Mouse (Mus musculus): Measurements from ENCODE around the gene Espnl. TPM values are rescaled to one million over a fixed set of nuclear protein-coding genes. Genes with fewer than 3 reads are reported as not detected.
A peak's percentile ranks its signal among the peaks of the same experiment; 100 is the strongest.

The Espnl gene
- polyA plus RNA-seq, 1 experiment from 2014 or later: 0.16 TPM

DNA sequence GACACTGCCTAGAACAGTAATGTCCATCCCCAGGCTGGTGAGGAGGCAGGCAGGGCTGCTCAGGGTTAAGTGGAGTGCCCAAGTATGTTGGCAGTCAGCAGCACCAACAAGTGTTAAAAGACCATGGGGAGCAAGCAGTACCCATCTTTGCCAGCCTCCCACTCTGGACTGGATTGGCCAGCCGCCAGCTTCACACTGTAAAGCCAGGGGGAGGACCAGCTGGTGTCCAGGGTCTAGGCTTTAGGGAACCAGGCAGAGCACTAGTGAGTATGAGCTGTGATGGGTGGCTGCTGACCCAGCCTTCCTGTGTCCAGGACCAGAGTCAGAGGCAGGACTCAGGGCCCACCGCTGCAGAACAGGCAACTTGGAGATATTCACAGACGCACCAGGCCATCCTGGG lies 22.1 kb downstream of the Espnl start:
- no peak for DNase-seq (ENCODE audit: low spot score)
- Histone ChIP-seq H3K27me3 (ENCODE audit: insufficient read depth, poor library complexity, severe bottlenecking) (peaks cover 82% of the 10 kb centered on the region), H3K4me3 (no peak overlapping the region; the same call in 1 of the 2 replicates), H3K27ac (no peak overlapping the region), H3K9me3 (no peaks in the 10 kb centered on the region), H3K36me3 (no peaks in the 10 kb centered on the region), H3K4me1 (peaks cover 21% of the 10 kb centered on the region)
- WGBS: 74% methylated on average over 3 of the region's 3 CpGs

DNA sequence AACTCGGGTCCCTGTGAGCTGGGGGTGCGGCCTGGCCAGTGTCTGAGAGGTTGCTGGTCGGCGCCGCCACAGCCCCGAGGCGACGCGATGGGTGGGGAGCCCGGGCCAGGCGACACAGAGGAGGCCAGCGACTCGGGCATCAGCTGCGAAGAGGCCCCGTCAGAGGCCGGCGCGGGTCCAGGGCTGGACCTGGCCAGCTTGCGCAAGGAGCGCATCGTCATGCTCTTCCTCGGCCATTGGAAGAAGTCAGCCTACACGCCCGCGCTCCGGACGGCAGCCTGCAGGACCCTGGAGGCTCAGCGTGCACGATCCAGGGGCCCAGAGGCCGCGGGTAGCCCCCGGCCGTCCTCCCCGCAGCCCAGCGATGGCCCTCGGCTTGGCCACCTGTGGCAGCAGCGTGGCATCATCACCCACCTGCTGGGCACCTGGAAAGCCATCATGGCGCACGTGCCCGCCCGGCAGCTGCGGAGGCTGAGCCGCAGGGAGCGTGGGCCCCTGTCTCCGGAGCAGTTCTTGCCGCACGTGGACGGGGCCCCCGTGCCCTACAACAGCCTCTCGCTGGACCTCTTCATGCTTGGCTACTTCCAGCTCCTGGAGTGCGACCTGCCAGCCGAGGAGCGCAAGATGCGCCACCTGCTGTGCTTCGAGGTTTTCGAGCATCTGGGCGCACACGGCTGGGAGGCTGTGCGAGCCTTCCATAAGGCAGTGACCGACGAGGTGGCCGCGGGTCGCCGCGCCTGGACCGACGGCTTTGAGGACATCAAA lies 23.2 kb downstream of the Espnl start:
- peak overlapping the region; percentile 67 for H3K27ac ChIP-seq
- H3K27me3 ChIP-seq (ENCODE audit: insufficient read depth, poor library complexity, severe bottlenecking): peaks cover 71% of the 10 kb centered on the region
- peak overlapping the region; percentile 56 for H3K4me3 ChIP-seq
- WGBS: 4% methylated on average over 68 of the region's 68 CpGs
- H3K36me3 ChIP-seq: no peaks in the 10 kb centered on the region
- no peaks in the 10 kb centered on the region for H3K9me3 ChIP-seq
- H3K4me1 ChIP-seq: peaks cover 24% of the 10 kb centered on the region
- no peak for DNase-seq (ENCODE audit: low spot score)

DNA sequence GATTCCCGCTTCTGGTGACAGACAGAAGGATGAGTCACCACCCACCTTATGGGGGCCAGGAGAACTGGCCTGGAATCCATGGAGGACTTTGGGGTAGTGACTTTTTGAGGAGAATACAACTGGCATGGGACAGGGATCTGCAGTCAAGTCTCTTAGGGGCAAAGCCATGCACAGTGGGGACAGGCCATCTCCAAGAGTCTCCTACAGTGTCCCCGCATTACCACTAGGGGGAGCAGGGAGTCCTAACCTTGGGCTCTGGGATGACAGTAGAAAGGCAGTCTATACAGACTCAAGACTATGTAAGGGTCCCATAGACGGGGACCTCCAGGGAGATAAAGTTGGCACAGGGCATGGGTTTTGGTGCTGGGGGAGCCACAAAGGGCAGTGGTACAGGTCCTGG lies 25.0 kb downstream of the Espnl start:
- DNase-seq (ENCODE audit: low spot score): peak; percentile 84
- H3K9me3 ChIP-seq: no peaks in the 10 kb centered on the region
- peaks cover 41% of the 10 kb centered on the region for H3K4me1 ChIP-seq
- H3K36me3 ChIP-seq: no peaks in the 10 kb centered on the region
- no peak overlapping the region for H3K4me3 ChIP-seq
- H3K27ac ChIP-seq: no peak overlapping the region
- WGBS: 34% methylated on average over 3 of the region's 3 CpGs
- peaks cover 55% of the 10 kb centered on the region for H3K27me3 ChIP-seq (ENCODE audit: insufficient read depth, poor library complexity, severe bottlenecking)

DNA sequence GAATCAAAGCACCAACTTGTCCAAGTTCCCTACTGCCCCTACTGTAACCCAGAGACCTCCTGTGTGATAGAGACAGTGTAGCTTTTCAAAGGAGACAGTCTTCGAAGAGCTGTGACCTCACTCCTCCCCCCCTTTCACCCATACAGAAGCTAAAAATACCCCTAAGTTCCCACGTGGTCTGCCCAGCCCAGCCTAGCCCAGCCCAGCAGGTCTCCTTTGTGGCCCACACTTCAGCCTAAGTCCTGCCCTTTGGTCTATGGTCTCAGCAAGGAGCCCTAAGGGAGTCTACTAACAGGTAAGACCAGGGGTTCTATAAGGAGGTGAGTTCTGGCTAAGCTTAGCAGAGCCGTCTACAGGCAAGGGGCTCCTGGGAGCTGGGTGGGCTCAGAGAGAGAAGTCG lies 29.0 kb downstream of the Espnl start, which contains the start of gene Klhl30:
Gene Klhl30 (plus strand): TSS at position 176 of the 400 bp plus-strand sequence.
- no peak for DNase-seq (ENCODE audit: low spot score)
- WGBS: 25% methylated on average over 4 of the region's 4 CpGs

DNA sequence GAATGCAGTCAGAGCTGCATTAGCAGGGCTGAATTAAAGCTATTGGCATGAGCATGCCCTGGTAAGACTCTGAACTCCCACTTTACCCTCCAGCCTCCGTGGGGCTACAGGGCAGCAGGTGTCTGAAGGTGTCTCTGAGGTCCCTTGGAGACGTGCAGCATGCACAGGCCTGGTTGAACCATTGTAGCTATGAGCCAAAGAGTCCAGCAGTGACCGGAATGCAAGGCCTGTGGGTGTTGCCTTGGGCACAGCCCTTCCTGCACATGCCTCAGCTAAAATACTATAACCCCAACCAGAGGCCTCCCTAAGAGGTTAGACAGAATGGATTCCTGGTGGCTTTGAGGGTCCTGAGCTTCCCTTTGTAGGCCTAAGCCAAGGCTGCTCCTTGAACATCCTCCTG lies 29.4 kb downstream of the Espnl start:
- DNase-seq (ENCODE audit: low spot score): no peak
- Histone ChIP-seq H3K4me1 (peaks cover 51% of the 10 kb centered on the region), H3K4me3 (peak overlapping the region; percentile 55), H3K9me3 (no peaks in the 10 kb centered on the region), H3K36me3 (peaks cover 30% of the 10 kb centered on the region), H3K27ac (peak overlapping the region; percentile 91), H3K27me3 (ENCODE audit: insufficient read depth, poor library complexity, severe bottlenecking) (peaks cover 11% of the 10 kb centered on the region)
- 52% methylated on average over 3 of the region's 3 CpGs for WGBS

More for the DNA sequence above, 29.0 kb downstream of the Espnl start, which contains the start of gene Klhl30:
- H3K4me3 ChIP-seq: peak within 1 kb of the TSS; percentile 55
- no peaks in the 10 kb centered on the region for H3K9me3 ChIP-seq
- peak within 1 kb of the TSS; percentile 91 for H3K27ac ChIP-seq
- H3K4me1 ChIP-seq: peaks cover 51% of the 10 kb centered on the region
- peaks cover 26% of the 10 kb centered on the region for H3K36me3 ChIP-seq
- peaks cover 16% of the 10 kb centered on the region for H3K27me3 ChIP-seq (ENCODE audit: insufficient read depth, poor library complexity, severe bottlenecking)

DNA sequence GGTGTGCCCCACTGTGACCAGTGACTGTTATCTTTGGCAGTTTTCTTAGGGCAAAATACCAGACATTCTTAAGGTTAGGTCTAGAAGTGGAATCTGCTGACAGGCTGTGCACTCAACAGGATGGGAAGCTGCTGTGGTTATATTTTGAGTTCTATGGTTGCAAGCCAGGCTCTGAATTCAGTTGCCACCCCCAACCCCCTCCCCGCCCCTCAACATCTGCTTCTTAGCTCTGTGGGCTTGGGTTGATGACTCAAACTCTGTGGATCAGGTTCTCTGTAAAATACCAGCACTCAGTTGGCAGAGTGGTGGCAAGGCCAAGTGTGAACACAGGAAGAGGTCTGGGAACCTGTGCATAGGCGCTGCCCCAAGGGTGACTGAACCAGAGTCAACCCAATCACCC lies 30.4 kb downstream of the Espnl start:
- DNase-seq (ENCODE audit: low spot score): no peak
- peaks cover 51% of the 10 kb centered on the region for H3K4me1 ChIP-seq
- 73% methylated on average over 2 of the region's 2 CpGs for WGBS
- H3K9me3 ChIP-seq: no peaks in the 10 kb centered on the region
- peaks cover 40% of the 10 kb centered on the region for H3K36me3 ChIP-seq
- 0 out of 2 replicates have a peak overlapping the region, but pooled peaks have one; percentile 16 for H3K27ac ChIP-seq
- H3K4me3 ChIP-seq: peak overlapping the region; percentile 55; the same call in 1 of the 2 replicates
- 0 out of 2 replicates have a peak, but pooled peaks cover 5% of the 10 kb centered on the region for H3K27me3 ChIP-seq (ENCODE audit: insufficient read depth, poor library complexity, severe bottlenecking)

DNA sequence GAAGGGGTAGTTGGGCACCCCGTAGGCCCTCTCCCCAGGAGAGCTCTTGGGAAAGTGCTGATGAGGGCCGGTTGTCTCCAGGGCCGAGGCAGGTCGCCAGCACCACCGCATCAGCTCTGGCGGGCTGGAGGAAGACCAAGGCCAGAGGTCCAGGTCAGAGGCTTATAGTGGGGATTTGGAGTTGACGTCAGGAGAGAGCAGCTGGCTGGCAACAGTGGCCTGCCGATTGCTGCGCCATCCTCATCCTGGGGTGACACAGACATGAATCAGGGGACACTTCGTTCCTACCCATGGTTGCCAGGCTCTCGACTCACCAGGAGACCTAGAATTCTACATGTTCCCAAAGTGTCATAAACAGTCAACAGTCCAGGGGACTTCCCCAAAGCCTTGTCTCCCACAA lies 34.2 kb downstream of the Espnl start:
- no peak for DNase-seq (ENCODE audit: low spot score)
- no peaks in the 10 kb centered on the region for H3K27me3 ChIP-seq (ENCODE audit: insufficient read depth, poor library complexity, severe bottlenecking)
- no peak overlapping the region for H3K27ac ChIP-seq
- H3K4me3 ChIP-seq: no peak overlapping the region
- WGBS: 80% methylated on average over 11 of the region's 11 CpGs
- H3K4me1 ChIP-seq: peaks cover 39% of the 10 kb centered on the region
- peaks cover 78% of the 10 kb centered on the region for H3K36me3 ChIP-seq
- no peaks in the 10 kb centered on the region for H3K9me3 ChIP-seq

DNA sequence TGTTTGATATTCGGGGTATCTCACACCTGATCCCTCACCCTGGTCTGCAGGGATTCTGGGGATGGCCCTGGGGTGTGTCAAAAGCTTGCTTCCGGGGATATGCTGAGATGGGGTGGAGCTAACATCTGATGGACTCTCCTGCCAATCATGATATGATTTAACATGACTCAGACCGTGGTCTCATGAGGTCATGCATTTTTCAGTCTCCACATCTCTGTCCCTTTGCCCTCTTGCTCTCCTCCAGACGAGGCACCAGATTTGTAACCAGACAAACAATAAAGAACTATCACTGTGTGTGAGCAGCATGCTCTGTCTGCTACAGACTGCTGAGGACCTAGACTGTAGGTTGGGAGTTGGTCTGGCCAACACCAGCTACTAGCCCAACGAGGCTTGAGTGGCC lies 40.2 kb downstream of the Espnl start:
- Histone ChIP-seq H3K4me3 (no peak overlapping the region), H3K27me3 (ENCODE audit: insufficient read depth, poor library complexity, severe bottlenecking) (peaks cover 9% of the 10 kb centered on the region), H3K4me1 (peaks cover 20% of the 10 kb centered on the region), H3K36me3 (peaks cover 72% of the 10 kb centered on the region), H3K9me3 (peaks cover 13% of the 10 kb centered on the region), H3K27ac (no peak overlapping the region)
- 78% methylated on average over 5 of the region's 5 CpGs for WGBS
- DNase-seq (ENCODE audit: low spot score): no peak

DNA sequence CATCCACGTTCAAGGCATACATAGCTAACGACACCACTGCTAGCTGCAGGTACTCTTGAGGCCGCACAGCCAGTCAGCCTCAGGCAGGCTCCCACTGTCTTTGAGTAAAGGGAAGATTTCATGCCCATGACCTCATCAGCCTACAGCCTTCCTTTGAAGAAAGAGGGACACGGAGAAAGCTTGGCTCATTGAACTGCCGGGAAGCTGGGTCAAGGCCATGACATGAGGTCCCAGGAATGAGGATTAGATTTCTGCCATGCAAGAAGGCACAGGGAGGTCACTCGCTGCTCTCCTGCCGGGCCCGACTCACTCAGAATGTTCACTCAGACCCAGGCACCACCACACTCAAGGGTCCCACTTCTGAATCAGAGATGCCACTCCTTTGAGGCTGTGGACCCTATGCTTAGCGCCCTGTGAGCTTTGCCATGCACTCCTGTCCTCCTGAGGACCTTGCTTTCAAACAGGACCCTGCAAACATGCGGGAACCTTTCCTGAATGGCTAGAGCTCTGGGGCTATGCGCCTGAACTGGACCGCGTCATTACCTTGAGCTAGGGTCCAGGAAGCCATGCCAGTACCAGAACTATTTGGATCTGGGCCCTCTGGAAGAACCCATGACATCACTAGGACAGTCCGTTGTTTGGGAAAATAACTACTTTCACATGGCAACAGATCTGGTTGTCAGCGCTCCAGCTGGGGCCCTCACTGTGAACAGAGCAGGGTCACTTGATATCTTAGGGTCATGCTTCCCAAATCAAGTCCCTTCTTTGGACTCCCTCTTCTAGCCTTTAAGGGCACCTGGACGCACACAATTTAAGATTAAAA lies 43.2 kb downstream of the Espnl start:
- Histone ChIP-seq H3K36me3 (peaks cover 50% of the 10 kb centered on the region), H3K9me3 (peaks cover 13% of the 10 kb centered on the region), H3K4me1 (peaks cover 22% of the 10 kb centered on the region), H3K4me3 (no peak overlapping the region), H3K27ac (no peak overlapping the region), H3K27me3 (ENCODE audit: insufficient read depth, poor library complexity, severe bottlenecking) (peaks cover 23% of the 10 kb centered on the region)
- DNase-seq (ENCODE audit: low spot score): no peak
- 87% methylated on average over 16 of the region's 16 CpGs for WGBS

DNA sequence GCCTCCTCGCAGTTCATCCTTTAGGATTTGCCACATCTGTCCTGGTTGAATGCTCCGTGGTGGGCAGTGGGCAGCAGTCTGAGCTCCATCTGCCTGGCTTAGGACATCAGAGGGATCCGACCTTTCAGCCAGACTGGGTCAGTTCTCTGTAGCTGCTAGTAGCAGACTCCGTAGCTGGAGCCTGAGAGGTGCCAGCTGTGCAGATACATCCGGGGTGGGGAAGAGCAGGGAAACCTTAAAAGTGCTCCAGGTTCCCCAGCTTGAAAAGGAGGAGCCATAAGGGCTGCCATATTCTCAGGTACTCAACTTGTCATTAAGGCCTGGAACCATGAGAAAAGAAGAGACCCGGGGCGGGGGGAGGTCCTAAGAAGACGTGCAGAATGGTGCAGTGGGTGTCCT lies 43.9 kb downstream of the Espnl start:
- Histone ChIP-seq H3K36me3 (peaks cover 50% of the 10 kb centered on the region), H3K27ac (peak overlapping the region; percentile 77; the same call in 1 of the 2 replicates), H3K4me3 (peak overlapping the region; percentile 64), H3K27me3 (ENCODE audit: insufficient read depth, poor library complexity, severe bottlenecking) (peaks cover 23% of the 10 kb centered on the region), H3K9me3 (peaks cover 13% of the 10 kb centered on the region), H3K4me1 (peaks cover 22% of the 10 kb centered on the region)
- no peak for DNase-seq (ENCODE audit: low spot score)
- 21% methylated on average over 8 of the region's 8 CpGs for WGBS

DNA sequence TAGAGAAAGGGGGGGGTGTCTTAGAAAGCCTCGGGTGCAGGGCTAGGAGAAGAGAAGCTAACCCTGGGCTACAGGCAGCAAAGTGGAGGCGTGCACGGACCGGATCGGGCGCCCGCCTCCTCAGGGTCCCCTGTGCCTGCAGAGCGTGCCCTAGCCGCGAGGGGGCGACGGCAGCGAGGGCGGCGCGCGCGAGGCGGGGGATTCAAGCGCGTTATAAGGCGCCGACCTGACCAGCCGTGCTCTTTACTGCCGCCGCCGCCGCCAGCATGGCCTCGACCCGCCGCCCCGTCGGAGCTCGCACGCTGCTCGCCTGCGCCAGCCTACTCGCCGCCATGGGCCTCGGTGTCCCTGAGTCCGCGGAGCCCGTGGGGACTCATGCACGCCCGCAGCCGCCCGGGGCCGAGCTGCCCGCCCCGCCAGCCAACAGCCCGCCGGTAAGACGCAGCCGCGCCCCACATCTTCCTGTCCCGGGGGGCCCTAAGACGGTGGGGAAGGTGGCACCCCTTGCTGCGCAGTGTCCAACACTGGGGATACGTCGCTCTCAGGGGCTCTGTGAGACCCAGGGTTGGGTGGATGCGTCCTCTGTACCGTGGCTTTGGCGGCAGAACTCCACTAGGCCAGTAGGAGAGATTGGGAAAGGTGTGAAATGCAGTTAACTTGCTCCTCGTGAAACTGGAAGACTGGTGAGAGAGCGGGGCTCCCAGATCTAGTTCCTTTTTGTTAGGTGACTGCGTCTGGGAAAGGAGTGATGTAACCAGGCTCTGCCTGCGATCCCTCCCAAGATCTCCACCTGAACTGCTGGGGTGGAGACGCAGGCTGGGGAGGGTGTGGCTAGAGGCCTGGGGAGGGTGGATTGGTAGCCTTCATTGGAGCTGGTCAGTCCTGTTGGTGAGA lies 44.6 kb downstream of the Espnl start, which contains the start of gene Erfe:
Gene Erfe (plus strand): TSS at position 216 of the 894 bp plus-strand sequence.
- DNase-seq (ENCODE audit: low spot score): no peak
- H3K27ac ChIP-seq: peak within 1 kb of the TSS; percentile 77
- H3K36me3 ChIP-seq: peaks cover 50% of the 10 kb centered on the region
- H3K9me3 ChIP-seq: peaks cover 13% of the 10 kb centered on the region
- peaks cover 23% of the 10 kb centered on the region for H3K27me3 ChIP-seq (ENCODE audit: insufficient read depth, poor library complexity, severe bottlenecking)
- 1% methylated on average over 68 of the region's 68 CpGs for WGBS
- peak within 1 kb of the TSS; percentile 64 for H3K4me3 ChIP-seq
- peaks cover 22% of the 10 kb centered on the region for H3K4me1 ChIP-seq

DNA sequence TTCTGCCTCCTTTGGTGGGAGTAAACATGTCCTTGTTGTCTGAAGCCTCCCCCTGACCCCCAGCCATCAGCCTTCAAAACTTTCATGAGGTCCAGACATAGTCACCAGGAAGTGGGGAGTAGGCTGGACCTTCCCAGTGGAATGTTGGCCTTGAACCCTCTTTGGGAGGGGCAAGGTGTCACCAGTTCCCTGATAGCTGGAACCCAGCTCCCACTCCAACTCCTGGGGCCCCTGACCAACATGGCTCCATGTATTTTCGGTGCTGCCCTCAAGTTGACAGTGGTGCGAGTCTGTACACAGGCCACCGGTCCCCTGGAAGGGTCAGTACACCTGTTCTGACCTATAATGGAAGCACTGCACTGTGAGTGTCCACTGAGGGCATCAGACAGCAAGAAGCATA lies 45.4 kb downstream of the Espnl start:
- Histone ChIP-seq H3K4me1 (peaks cover 22% of the 10 kb centered on the region), H3K9me3 (peaks cover 9% of the 10 kb centered on the region), H3K36me3 (peaks cover 50% of the 10 kb centered on the region), H3K4me3 (peak overlapping the region; percentile 64), H3K27me3 (ENCODE audit: insufficient read depth, poor library complexity, severe bottlenecking) (peaks cover 23% of the 10 kb centered on the region), H3K27ac (peak overlapping the region; percentile 14; the same call in 1 of the 2 replicates)
- DNase-seq (ENCODE audit: low spot score): no peak
- WGBS: 88% methylated on average over 3 of the region's 3 CpGs

Data from heart, embryonic 10.5 days (tissue).